Mouse (Mus musculus): ENCODE results near the gene Fam168b. TPM values are rescaled to one million over a fixed set of nuclear protein-coding genes. Genes with fewer than 3 reads are reported as not detected.
A peak's percentile ranks its signal among the peaks of the same experiment; 100 is the strongest.

Gene Fam168b
- polyA plus RNA-seq, 1 experiment from 2014 or later: 32.6 TPM

GRCm38 (mm10) chr1:34850343-34851136, 7.7 kb upstream of the Fam168b start:
- peak; percentile 21; the same call in 1 of the 2 replicates for ATAC-seq
- Histone ChIP-seq H3K4me3 (peak overlapping the region; percentile 72), H3K9ac (peak overlapping the region; percentile 86), H3K36me3 (no peaks in the 10 kb centered on the region), H3K9me3 (replicated peaks) (no peaks in the 10 kb centered on the region), H3K4me2 (peak overlapping the region; percentile 94), H3K27me3 (replicated peaks) (no peaks in the 10 kb centered on the region), H3K27ac (no peak overlapping the region), H3K4me1 (peaks cover 28% of the 10 kb centered on the region)
- WGBS (ENCODE audit: insufficient replicate concordance): 38% methylated on average over 11 of the region's 11 CpGs

- Histone ChIP-seq H3K4me1 (peaks cover 28% of the 10 kb centered on the region), H3K4me3 (peak within 1 kb of the TSS; percentile 72), H3K4me2 (peak within 1 kb of the TSS; percentile 94), H3K36me3 (no peaks in the 10 kb centered on the region), H3K27ac (peak within 1 kb of the TSS; percentile 56; the same call in 1 of the 2 replicates), H3K9ac (peak within 1 kb of the TSS; percentile 86), H3K27me3 (replicated peaks) (no peaks in the 10 kb centered on the region), H3K9me3 (replicated peaks) (no peaks in the 10 kb centered on the region)
- WGBS (ENCODE audit: insufficient replicate concordance): under 1% methylated on average over 34 of the region's 40 CpGs
- ATAC-seq: peak; percentile 91
These were observed 7.0 kb upstream of the Fam168b start, which contains the start of gene Plekhb2 for GRCm38 (mm10) chr1:34849745-34850342. Plekhb2 (plus strand) TSS chr1:34849976.

DNA sequence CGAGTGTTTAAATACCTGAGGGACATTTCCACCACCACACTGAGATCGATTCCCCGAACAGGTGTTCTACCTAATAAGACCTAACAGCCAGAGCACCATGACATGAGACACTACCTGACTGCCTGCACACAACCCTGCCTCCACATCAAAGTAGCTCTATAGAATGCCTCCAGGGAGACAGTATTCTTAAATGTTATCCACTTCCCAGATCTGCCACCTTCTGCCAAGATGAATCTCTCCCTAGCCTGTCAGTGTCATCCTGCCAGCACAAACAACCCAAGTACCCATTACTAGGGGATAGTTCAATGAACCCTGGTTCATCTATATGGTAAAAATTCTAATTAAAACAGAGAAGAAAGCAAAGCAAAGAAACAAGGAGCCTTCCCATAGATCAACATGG, 4.2 kb upstream of the Fam168b start:
- H3K36me3 ChIP-seq: no peaks in the 10 kb centered on the region
- no peak overlapping the region for H3K27ac ChIP-seq
- no peak for ATAC-seq
- H3K27me3 ChIP-seq (replicated peaks): no peaks in the 10 kb centered on the region
- H3K4me2 ChIP-seq: no peak overlapping the region
- no peak overlapping the region for H3K9ac ChIP-seq
- H3K9me3 ChIP-seq (replicated peaks): no peaks in the 10 kb centered on the region
- H3K4me3 ChIP-seq: no peak overlapping the region
- H3K4me1 ChIP-seq: peaks cover 37% of the 10 kb centered on the region
- WGBS (ENCODE audit: insufficient replicate concordance): 74% methylated on average over 3 of the region's 3 CpGs

- peak overlapping the region; percentile 80 for H3K4me3 ChIP-seq
- under 1% methylated on average over 50 of the region's 51 CpGs for WGBS (ENCODE audit: insufficient replicate concordance)
- no peaks in the 10 kb centered on the region for H3K9me3 ChIP-seq (replicated peaks)
- peaks cover 49% of the 10 kb centered on the region for H3K4me1 ChIP-seq
- peak overlapping the region; percentile 90 for H3K27ac ChIP-seq
- H3K27me3 ChIP-seq (replicated peaks): no peaks in the 10 kb centered on the region
- H3K9ac ChIP-seq: peak overlapping the region; percentile 87
- 0 out of 2 replicates have a peak, but pooled peaks cover 2% of the 10 kb centered on the region for H3K36me3 ChIP-seq
- peak overlapping the region; percentile 88 for H3K4me2 ChIP-seq
- ATAC-seq: peak; percentile 89
These were observed 440 bp downstream of the Fam168b start for GRCm38 (mm10) chr1:34842389-34842861.

DNA sequence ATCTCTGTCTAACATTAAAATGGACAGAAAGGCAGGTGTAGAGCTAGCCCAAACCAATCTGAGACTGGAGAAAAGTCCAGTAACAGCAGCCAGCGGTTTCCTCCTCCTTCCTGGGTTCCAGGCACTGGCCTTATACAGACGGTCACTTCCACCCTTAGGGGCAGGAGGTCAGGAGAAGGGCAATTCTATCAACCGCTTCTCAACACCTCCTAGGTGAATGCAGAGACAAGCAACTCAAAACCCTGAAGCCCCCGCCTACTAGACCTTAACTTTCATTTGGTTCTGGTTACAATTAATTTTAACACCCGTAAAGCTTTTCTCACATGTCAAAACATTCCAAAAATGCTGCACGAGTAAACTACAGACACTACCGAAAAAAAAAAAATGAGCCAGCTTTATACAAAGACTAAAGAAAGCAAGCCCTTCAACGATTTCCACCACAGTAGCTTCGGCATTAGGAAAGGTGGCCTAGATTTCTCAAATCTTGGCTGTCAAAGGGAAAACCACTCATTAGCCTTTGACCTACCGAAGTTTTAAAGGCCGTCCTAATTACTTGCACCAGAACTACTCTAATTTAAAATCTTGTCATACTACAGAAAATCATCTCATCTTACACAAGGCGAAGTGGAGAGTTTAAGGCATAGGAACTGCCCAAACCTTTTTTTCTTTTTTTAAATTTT, 1.0 kb downstream of the Fam168b start:
- peak overlapping the region; percentile 88 for H3K4me2 ChIP-seq
- H3K9me3 ChIP-seq (replicated peaks): no peaks in the 10 kb centered on the region
- no peak for ATAC-seq
- no peaks in the 10 kb centered on the region for H3K27me3 ChIP-seq (replicated peaks)
- H3K4me1 ChIP-seq: peaks cover 49% of the 10 kb centered on the region
- H3K9ac ChIP-seq: peak overlapping the region; percentile 87
- peak overlapping the region; percentile 80 for H3K4me3 ChIP-seq
- H3K27ac ChIP-seq: peak overlapping the region; percentile 90
- 0 out of 2 replicates have a peak, but pooled peaks cover 2% of the 10 kb centered on the region for H3K36me3 ChIP-seq
- 3% methylated on average over 12 of the region's 12 CpGs for WGBS (ENCODE audit: insufficient replicate concordance)

GRCm38 (mm10) chr1:34839241-34839640, 3.6 kb downstream of the Fam168b start:
- Histone ChIP-seq H3K9ac (no peak overlapping the region), H3K4me2 (peak overlapping the region; percentile 34; the same call in 1 of the 2 replicates)

DNA sequence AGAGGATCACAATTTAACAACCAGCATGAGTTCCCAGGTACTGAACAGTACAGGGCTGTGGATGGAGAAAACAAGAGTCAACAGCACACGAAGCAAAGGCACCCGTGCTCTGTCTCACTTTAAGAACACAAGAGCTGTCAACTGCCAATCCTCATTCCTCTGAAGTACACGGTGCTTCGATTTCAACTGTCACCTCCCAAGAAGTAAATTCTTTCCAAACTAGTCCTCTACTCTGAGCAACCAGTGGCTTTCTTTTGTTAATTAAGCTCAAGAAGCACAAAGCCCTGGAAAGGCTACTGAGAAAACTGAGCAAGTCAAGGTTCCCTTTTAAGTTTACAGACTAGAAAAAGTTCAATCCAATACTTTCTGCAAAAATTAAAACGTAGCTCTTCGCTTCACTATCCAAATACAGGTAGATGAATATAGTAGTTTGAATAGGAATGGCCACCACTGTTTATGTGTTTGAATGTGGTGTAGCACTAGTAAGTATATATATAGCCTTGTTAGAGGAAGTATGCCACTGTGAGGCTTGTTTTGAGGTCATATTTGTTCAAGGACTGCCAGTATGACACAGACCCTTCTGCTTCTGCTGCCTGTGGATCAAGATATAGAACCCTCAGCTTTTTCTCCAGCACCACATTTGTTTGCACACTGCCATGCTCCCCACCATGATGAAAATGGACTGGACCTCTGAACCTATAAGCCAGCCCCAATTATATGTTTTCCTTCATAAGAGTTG, 4.7 kb downstream of the Fam168b start:
- no peak overlapping the region for H3K4me3 ChIP-seq
- H3K27me3 ChIP-seq (replicated peaks): no peaks in the 10 kb centered on the region
- peaks cover 59% of the 10 kb centered on the region for H3K4me1 ChIP-seq
- H3K27ac ChIP-seq: no peak overlapping the region
- WGBS (ENCODE audit: insufficient replicate concordance): 81% methylated on average over 6 of the region's 6 CpGs
- H3K9ac ChIP-seq: no peak overlapping the region
- ATAC-seq: no peak
- H3K4me2 ChIP-seq: no peak overlapping the region
- H3K36me3 ChIP-seq: peaks cover 37% of the 10 kb centered on the region
- no peaks in the 10 kb centered on the region for H3K9me3 ChIP-seq (replicated peaks)

More at GRCm38 (mm10) chr1:34839241-34839640, 3.6 kb downstream of the Fam168b start:
- Histone ChIP-seq H3K27me3 (replicated peaks) (no peaks in the 10 kb centered on the region), H3K27ac (no peak overlapping the region), H3K36me3 (peaks cover 26% of the 10 kb centered on the region), H3K4me1 (peaks cover 66% of the 10 kb centered on the region), H3K9me3 (replicated peaks) (no peaks in the 10 kb centered on the region), H3K4me3 (no peak overlapping the region)
- ATAC-seq: no peak
- 29% methylated on average over 12 of the region's 12 CpGs for WGBS (ENCODE audit: insufficient replicate concordance)

GRCm38 (mm10) chr1:34834904-34835303, 8.0 kb downstream of the Fam168b start:
- Histone ChIP-seq H3K27me3 (replicated peaks) (no peaks in the 10 kb centered on the region), H3K27ac (no peak overlapping the region), H3K4me1 (peaks cover 36% of the 10 kb centered on the region), H3K9me3 (replicated peaks) (no peaks in the 10 kb centered on the region), H3K4me3 (no peak overlapping the region), H3K4me2 (no peak overlapping the region), H3K9ac (no peak overlapping the region), H3K36me3 (peaks cover 68% of the 10 kb centered on the region)
- no peak for ATAC-seq
- 70% methylated on average over 2 of the region's 2 CpGs for WGBS (ENCODE audit: insufficient replicate concordance)

DNA sequence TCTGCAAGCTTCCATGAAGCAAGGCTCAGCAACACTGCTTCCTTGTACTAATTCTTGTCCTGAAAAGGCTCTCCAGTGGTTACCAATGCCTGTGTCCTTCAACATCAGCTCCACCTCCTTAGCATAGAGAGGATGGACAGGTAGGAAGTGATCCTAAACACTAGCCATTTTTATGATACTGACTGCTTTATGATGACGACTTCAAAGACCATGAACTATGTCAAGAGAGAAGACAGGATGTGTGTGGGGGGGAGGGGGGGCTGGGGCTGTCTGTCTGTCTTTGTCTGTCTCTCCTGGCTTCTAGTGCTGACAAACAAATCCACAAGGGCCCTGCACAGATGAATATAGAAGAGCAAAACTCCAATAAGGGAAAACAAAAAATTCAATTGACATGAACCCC, 11.5 kb downstream of the Fam168b start:
- Histone ChIP-seq H3K4me1 (peaks cover 15% of the 10 kb centered on the region), H3K4me2 (no peak overlapping the region), H3K4me3 (no peak overlapping the region), H3K36me3 (peaks cover 93% of the 10 kb centered on the region), H3K9ac (no peak overlapping the region), H3K9me3 (replicated peaks) (no peaks in the 10 kb centered on the region), H3K27me3 (replicated peaks) (no peaks in the 10 kb centered on the region), H3K27ac (no peak overlapping the region)
- no peak for ATAC-seq
- 65% methylated on average over 1 of the region's 1 CpGs for WGBS (ENCODE audit: insufficient replicate concordance)

DNA sequence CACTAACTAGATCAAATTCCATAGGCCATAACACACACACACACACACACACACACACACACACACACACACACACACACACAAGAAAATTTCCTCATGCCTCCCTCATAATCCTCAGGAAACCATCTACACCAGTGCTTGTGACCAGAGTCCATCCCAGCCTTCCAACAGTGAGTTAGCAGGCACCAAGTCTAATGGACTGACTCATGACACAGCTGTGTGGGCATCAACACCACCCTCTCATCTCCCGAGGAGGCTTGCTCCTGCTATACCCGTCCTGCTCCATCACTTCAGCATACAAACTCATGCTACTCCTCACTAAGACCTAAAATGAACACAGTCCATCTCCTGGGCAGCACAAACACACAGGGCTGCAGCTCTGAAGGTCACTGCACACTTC, 11.9 kb downstream of the Fam168b start:
- Histone ChIP-seq H3K27me3 (replicated peaks) (no peaks in the 10 kb centered on the region), H3K9me3 (replicated peaks) (no peaks in the 10 kb centered on the region), H3K9ac (no peak overlapping the region), H3K4me3 (no peak overlapping the region), H3K4me1 (peaks cover 10% of the 10 kb centered on the region), H3K27ac (no peak overlapping the region), H3K36me3 (peaks cover 93% of the 10 kb centered on the region), H3K4me2 (no peak overlapping the region)
- 66% methylated on average over 2 of the region's 2 CpGs for WGBS (ENCODE audit: insufficient replicate concordance)
- ATAC-seq: no peak

DNA sequence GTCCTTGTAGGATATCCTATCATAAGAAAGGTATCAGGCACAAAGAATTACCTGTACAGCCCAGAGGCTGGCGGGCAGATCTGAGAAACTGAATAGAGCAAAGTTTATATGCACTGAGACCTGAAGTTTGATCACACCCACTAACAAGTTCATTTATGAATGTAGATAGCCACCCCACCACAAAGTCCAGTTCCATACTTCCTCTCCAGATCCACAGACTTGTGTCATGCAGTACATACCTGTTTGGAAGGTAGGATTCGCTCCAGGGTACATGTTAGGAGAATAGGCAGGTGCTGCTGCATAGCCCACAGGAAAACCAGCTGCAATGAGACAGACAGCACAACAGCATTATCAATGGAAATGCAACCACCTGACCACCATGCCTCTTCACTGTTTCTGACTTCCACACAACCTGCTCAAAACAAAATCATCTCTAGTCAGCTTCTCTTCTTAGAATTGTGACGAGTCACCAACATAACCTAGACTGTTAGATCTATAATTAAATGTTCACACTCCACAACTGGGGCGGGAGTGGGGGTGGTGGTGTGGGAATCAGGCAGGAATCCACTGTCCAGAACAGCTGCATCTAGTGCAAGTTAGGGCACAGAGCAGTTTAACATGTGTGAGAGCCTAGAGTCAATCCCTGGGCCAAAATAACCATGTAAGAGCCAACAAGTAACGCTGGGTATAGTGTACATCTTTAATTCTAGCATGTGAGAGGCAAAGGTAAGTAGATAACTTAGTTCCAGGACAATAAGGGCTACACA, 14.2 kb downstream of the Fam168b start:
- H3K27me3 ChIP-seq (replicated peaks): no peaks in the 10 kb centered on the region
- peaks cover 91% of the 10 kb centered on the region for H3K36me3 ChIP-seq
- 78% methylated on average over 5 of the region's 5 CpGs for WGBS (ENCODE audit: insufficient replicate concordance)
- H3K4me1 ChIP-seq: no peaks in the 10 kb centered on the region
- no peak overlapping the region for H3K9ac ChIP-seq
- no peak overlapping the region for H3K4me3 ChIP-seq
- no peak overlapping the region for H3K27ac ChIP-seq
- ATAC-seq: no peak
- H3K9me3 ChIP-seq (replicated peaks): no peaks in the 10 kb centered on the region
- H3K4me2 ChIP-seq: no peak overlapping the region
